Mouse (Mus musculus) inflammation-experienced regulatory T-cells (primary cell): ENCODE results near the gene Cpa1. TPM values are rescaled to one million over a fixed set of nuclear protein-coding genes. Genes with fewer than 3 reads are reported as not detected.

Source experiments
- polyA plus RNA-seq, 2 experiments: library from polyadenylated mRNA; unstranded; fragments of 100-300 nt; shearing (Covaris generic); gene quantifications; one replicate each; pipeline ENCODE4 v1.2.1; 2017

Gene Cpa1
- not detected for polyA plus RNA-seq

DNA sequence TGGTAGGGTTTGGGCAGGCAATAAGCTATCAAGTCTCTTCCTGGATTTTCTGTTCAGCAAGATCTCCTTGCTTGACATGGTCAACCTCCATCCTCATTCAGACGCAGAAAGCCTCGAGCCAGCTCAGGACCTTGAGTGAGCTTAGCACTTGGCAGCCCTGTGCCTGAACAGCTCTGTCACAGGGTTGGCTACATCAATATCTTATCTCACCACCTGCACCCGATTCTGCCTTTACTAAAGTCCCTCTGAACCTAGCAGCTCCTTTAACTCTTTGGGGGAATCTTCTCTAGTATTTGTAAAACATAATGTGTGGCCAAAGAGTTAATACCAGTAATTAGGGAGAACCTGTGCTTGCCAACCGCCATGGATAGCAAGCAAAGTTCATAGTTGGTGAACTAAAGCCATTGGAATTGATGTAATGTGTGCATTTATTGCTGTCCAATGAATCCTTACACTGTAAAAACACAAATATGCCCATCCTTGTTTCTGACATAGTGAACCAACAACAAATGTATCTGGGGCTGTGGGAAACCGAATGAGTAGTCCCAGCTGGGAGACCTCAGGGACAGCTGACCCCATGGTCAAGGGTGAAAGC lies at the start of gene Cpa1:
Gene Cpa1, plus strand, starts transcription at position 545 of the 595 bp plus-strand sequence.

DNA sequence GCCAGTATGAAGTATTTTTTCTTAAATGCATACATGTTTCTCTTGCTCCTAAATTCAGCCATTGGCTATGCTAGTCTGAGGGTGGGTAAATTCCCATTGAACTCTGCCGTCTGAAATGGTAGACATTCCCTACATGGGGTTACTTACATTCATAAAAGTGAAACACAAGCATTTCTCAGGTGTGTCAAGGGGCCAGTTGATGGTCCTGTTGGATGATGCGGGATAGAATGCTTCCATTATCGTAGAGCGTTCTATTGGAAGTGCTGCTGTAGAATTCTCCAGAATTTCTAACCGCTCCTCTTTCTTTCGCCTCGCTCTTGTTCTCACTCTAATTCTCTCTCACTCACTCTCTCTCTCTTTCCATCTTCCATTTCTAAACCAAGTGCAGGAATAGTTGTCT lies 28.3 kb upstream of the Cpa1 start, which contains the start of gene Cpa5:
Gene Cpa5, plus strand, starts transcription at position 301 of the 400 bp plus-strand sequence.

DNA sequence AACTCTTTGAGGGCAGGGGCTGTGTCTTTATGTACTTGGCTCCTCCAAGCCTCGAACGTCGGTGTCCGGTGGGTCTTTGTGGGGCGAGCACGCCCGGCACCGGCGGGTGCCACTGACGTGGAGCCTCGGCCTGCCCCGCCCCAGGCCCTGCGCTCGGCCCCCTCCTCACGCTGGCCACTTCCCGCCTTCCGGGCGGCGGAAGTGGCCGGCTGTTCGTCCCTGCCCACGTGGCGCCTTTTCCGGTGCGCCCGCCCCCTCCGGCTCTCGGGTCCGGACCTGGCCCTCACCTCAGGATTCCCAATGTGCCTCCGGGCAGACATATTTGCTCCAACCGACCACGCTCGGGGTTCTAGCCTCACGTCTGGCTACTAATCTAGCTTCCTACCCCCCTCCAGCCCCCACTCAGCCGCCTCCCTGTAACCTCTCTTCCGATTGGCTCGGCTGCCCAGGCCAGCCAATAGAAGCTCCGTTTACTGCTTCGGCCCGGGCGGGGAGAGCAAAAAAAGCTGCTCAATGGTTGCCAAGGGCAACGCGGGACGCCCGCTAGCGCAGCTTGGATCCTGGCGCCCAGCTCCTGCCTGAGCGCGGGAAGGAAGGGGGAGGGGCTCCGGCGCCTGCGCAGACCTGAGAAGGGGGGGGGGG lies 54.5 kb downstream of the Cpa1 start, which contains the start of gene Cep41:
Gene Cep41, minus strand, starts transcription at position 400 of the 642 bp plus-strand sequence.

Other genes starting within 250 kb of the Cpa1 start
- 10 to 100 TPM; 35.6 to 44.4 TPM for gene Zc3hc1, start 248.2 kb upstream of the Cpa1 start, polyA plus RNA-seq
- 10 to 100 TPM; 13.8 to 14.1 TPM for gene Klhdc10, start 237.3 kb upstream of the Cpa1 start, polyA plus RNA-seq
- 10 to 100 TPM; 50.1 to 61.9 TPM for gene Tmem209, start 129.4 kb upstream of the Cpa1 start, polyA plus RNA-seq
- under 1 TPM in 1 of 2 experiments, not detected in 1; 0.73 TPM for gene Ssmem1, start 129.4 kb upstream of the Cpa1 start, polyA plus RNA-seq
- gene Cpa2, start 97.6 kb upstream of the Cpa1 start, polyA plus RNA-seq: 1 to 10 TPM in 1 of 2 experiments, not detected in 1; 1.8 TPM
- under 1 TPM in 1 of 2 experiments, not detected in 1; 0.27 TPM for gene Cpa4, start 70.8 kb upstream of the Cpa1 start, polyA plus RNA-seq
- under 1 TPM in 1 of 2 experiments, not detected in 1; 0.29 TPM for gene Cpa5, start 28.2 kb upstream of the Cpa1 start, polyA plus RNA-seq
- gene Cep41, start 54.5 kb downstream of the Cpa1 start, polyA plus RNA-seq: 10 to 100 TPM; 11.9 to 14.6 TPM
- gene Mest, start 84.3 kb downstream of the Cpa1 start, polyA plus RNA-seq: under 1 TPM; 0.43 to 0.58 TPM